Comparison of ENCODE assay signal across 15 mouse cellular contexts in the genomic region with DNA sequence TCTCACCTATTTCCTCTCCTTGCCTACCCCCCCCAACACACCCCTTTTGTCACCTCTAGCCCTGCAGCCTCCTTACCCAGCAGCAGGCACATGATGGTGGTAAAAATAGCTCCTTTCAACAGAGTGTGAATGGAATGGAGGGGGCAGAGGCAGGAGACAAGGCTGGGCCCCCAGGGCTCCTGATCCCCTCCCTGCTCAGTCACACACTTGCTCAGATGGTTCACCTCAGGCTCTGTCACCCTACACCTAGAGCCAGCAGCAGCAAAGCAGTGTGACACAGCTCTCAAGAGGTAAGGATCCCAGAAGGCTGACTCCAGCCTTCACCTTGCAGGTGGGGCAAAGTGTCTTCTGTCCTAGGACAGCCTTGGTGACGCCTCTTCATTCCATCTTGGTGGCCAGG. TPM values are rescaled to one million over a fixed set of nuclear protein-coding genes. Genes with fewer than 3 reads are reported as not detected.
DNase-seq lines count a peak whose midpoint lies in the region; ATAC-seq and TF ChIP-seq lines count a peak whose summit lies in the region.
"Had no signal": no experiment of that assay in that cellular context is flagged by ENCODE, and none has a peak within 500 bp of the region (broad histone marks: within the 10 kb centered on the region; RNA-seq: fewer than 3 reads in every experiment).

Doc2g (plus strand) TSS at position 202 of the 400 bp plus-strand sequence.

- intact Hi-C loops in left cerebral cortex, postnatal 25 days (cut with DNase I), result no loop called here

- no peak within 1 kb of the TSS for H3K4me2 ChIP-seq in hindbrain, embryonic 12.5 days (replicated peaks)
- H3K4me2 ChIP-seq in heart, postnatal 0 days (ENCODE audit: low read depth, low read length), result peak within 1 kb of the TSS; percentile 49
- H3K4me2 ChIP-seq: lung, embryonic 15.5 days had no signal

- TF ChIP-seq EP300 in ES-Bruce4 (IDR thresholded peaks at IDR 0.05; ENCODE audit: insufficient read depth, low read depth, low read length), result no peak
- TF ChIP-seq EP300 in heart, postnatal 0 days (IDR thresholded peaks at IDR 0.05; ENCODE audit: low read depth), result peak; percentile 71; the same call in 1 of the 2 replicates

- H3K9me3 ChIP-seq in hindbrain, embryonic 10.5 days, result no peaks in the 10 kb centered on the region
- no peaks in the 10 kb centered on the region for H3K9me3 ChIP-seq in hindbrain, embryonic 12.5 days (replicated peaks)
- H3K9me3 ChIP-seq in ES-Bruce4 (replicated peaks; ENCODE audit: control insufficient read depth, insufficient read depth, low read length, poor library complexity, severe bottlenecking), result no peaks in the 10 kb centered on the region
- no peaks in the 10 kb centered on the region for H3K9me3 ChIP-seq in heart, postnatal 0 days (replicated peaks; ENCODE audit: control insufficient read depth, low read length)
- H3K9me3 ChIP-seq: forebrain, embryonic 13.5 days; kidney, embryonic 15.5 days; lung, embryonic 15.5 days; megakaryocyte, embryonic 14.5 days had no signal

- TF ChIP-seq POLR2A in ES-Bruce4 (IDR thresholded peaks at IDR 0.05; ENCODE audit: insufficient read depth, low read length), result no peak

- no peak within 1 kb of the TSS for H3K9ac ChIP-seq in hindbrain, embryonic 12.5 days
- H3K9ac ChIP-seq in ES-Bruce4 (ENCODE audit: low read depth, poor library complexity, severe bottlenecking), result peak within 1 kb of the TSS; percentile 19; the same call in 1 of the 2 replicates
- peak within 1 kb of the TSS; percentile 31; the same call in 1 of the 2 replicates for H3K9ac ChIP-seq in heart, postnatal 0 days (replicated peaks; ENCODE audit: low read depth, low read length)
- H3K9ac ChIP-seq: kidney, embryonic 15.5 days; lung, embryonic 15.5 days had no signal

- TF ChIP-seq CTCF in ES-Bruce4 (IDR thresholded peaks at IDR 0.05; ENCODE audit: low read depth, low read length), result no peak
- TF ChIP-seq CTCF in heart, postnatal 0 days (IDR thresholded peaks at IDR 0.05; ENCODE audit: low read depth), result no peak

- no peak for ATAC-seq in hindbrain, embryonic 12.5 days (ENCODE audit: low FRiP score)
- ATAC-seq in heart, postnatal 0 days (ENCODE audit: insufficient read depth, low read depth), result peak; percentile 60
- ATAC-seq: forebrain, embryonic 13.5 days had no signal

- peaks cover 6% of the 10 kb centered on the region; the same call in 1 of the 2 replicates for H3K27me3 ChIP-seq in hindbrain, embryonic 10.5 days (ENCODE audit: insufficient read depth, poor library complexity, severe bottlenecking)
- peaks cover 3% of the 10 kb centered on the region; the same call in 1 of the 2 replicates for H3K27me3 ChIP-seq in hindbrain, embryonic 12.5 days
- no peaks in the 10 kb centered on the region for H3K27me3 ChIP-seq in ES-Bruce4 (ENCODE audit: control insufficient read depth, insufficient read depth, low read length, poor library complexity, severe bottlenecking)
- no peaks in the 10 kb centered on the region for H3K27me3 ChIP-seq in heart, postnatal 0 days (ENCODE audit: control insufficient read depth, insufficient read depth, low read length)
- H3K27me3 ChIP-seq: kidney, embryonic 15.5 days; lung, embryonic 15.5 days had no signal

- H3K4me1 ChIP-seq in hindbrain, embryonic 10.5 days (replicated peaks), result peaks cover 29% of the 10 kb centered on the region
- peaks cover 8% of the 10 kb centered on the region for H3K4me1 ChIP-seq in hindbrain, embryonic 12.5 days
- peaks cover 3% of the 10 kb centered on the region for H3K4me1 ChIP-seq in ES-Bruce4 (ENCODE audit: control insufficient read depth, insufficient read depth, low read length)
- peaks cover 39% of the 10 kb centered on the region for H3K4me1 ChIP-seq in heart, postnatal 0 days (ENCODE audit: control insufficient read depth, insufficient read depth)

- DNase-seq in hindbrain, embryonic 10.5 days (ENCODE audit: low spot score), result no peak
- DNase-seq in heart, adult 18-20 months, result peak; percentile 52 to 70
- DNase-seq in heart, postnatal 0 days (ENCODE audit: low spot score), result peak; percentile 70
- DNase-seq in urinary bladder, postnatal 25 days (ENCODE audit: low spot score), result no peak
- no peak for DNase-seq in left cerebral cortex, postnatal 25 days (ENCODE audit: low spot score in 2 of 2)
- no peak for DNase-seq in layer of hippocampus, adult 11-12 months (ENCODE audit: low spot score)
- DNase-seq: gastrocnemius, postnatal 25 days; right cerebral cortex, adult 18-20 months; thymus, postnatal 14 days had no signal

- peaks cover 35% of the 10 kb centered on the region for H3K36me3 ChIP-seq in hindbrain, embryonic 10.5 days
- H3K36me3 ChIP-seq in hindbrain, embryonic 12.5 days, result peaks cover 29% of the 10 kb centered on the region
- 0 out of 2 replicates have a peak, but pooled peaks cover 2% of the 10 kb centered on the region for H3K36me3 ChIP-seq in ES-Bruce4 (ENCODE audit: control insufficient read depth, insufficient read depth, low read length, poor library complexity, severe bottlenecking)
- peaks cover 25% of the 10 kb centered on the region for H3K36me3 ChIP-seq in heart, postnatal 0 days (replicated peaks; ENCODE audit: control insufficient read depth, insufficient read depth, low read length)

- no peak within 1 kb of the TSS for H3K4me3 ChIP-seq in hindbrain, embryonic 10.5 days
- H3K4me3 ChIP-seq in hindbrain, embryonic 12.5 days, result no peak within 1 kb of the TSS
- H3K4me3 ChIP-seq in ES-Bruce4 (ENCODE audit: low read depth, low read length), result peak within 1 kb of the TSS; percentile 34
- H3K4me3 ChIP-seq in heart, postnatal 0 days (ENCODE audit: low read depth, low read length), result peak within 1 kb of the TSS; percentile 25
- H3K4me3 ChIP-seq: forebrain, embryonic 13.5 days; kidney, embryonic 15.5 days; lung, embryonic 15.5 days; megakaryocyte, embryonic 14.5 days had no signal

- 75% methylated on average over 1 of the region's 1 CpGs for WGBS in hindbrain, embryonic 10.5 days
- WGBS in hindbrain, embryonic 12.5 days, result 86% methylated on average over 1 of the region's 1 CpGs
- 48% methylated on average over 1 of the region's 1 CpGs for WGBS in heart, postnatal 0 days

- 0 out of 2 replicates have a peak within 1 kb of the TSS, but pooled peaks have one; percentile 31 for H3K27ac ChIP-seq in hindbrain, embryonic 10.5 days
- H3K27ac ChIP-seq in hindbrain, embryonic 12.5 days, result no peak within 1 kb of the TSS
- H3K27ac ChIP-seq in ES-Bruce4 (ENCODE audit: insufficient read depth, low read length), result no peak within 1 kb of the TSS
- peak within 1 kb of the TSS; percentile 95 for H3K27ac ChIP-seq in heart, postnatal 0 days (ENCODE audit: low read depth)
- H3K27ac ChIP-seq: forebrain, embryonic 13.5 days; kidney, embryonic 15.5 days; lung, embryonic 15.5 days had no signal

RNA-seq across cellular contexts. Expression of gene Doc2g, which starts in this region (rescaled TPM):
- 3.0 and 3.8 TPM in 2 replicates for polyA plus RNA-seq in hindbrain, embryonic 10.5 days (2016; fragmentation: Nextera tagmentation; extraction: Ambion mirVana)
- 4.4 and 5.8 TPM in 2 replicates for polyA plus RNA-seq in hindbrain, embryonic 12.5 days (2016; fragmentation: Nextera tagmentation; extraction: Ambion mirVana)
- 2.9 and 3.6 TPM in 2 replicates for polyA plus RNA-seq in ES-Bruce4 (2011; ENCODE audit: insufficient read depth, insufficient read length, low read depth, missing spikeins)
- total RNA-seq in heart, adult 18-20 months (2021), result 100 to 1,000 TPM; 241 to 281 TPM
- total RNA-seq in heart, postnatal 0 days (2014; rRNA removed; ENCODE audit: low replicate concordance), result 158 and 202 TPM in 2 replicates
- 114 and 116 TPM in 2 replicates for polyA plus RNA-seq in heart, postnatal 0 days (2015; fragmentation: Nextera tagmentation; extraction: Ambion mirVana)
- 1 to 10 TPM; 4.4 to 5.1 TPM for total RNA-seq in left cerebral cortex, postnatal 25 days (2021)

Comparison
In these comparisons a context has a peak if more than half of its experiments do, and no peak if none do; other contexts are left out.
1. RNA of gene Doc2g (total RNA-seq): 241 to 281 TPM in heart, adult 18-20 months and 158 to 202 TPM in heart, postnatal 0 days; 4.4 to 5.1 TPM in left cerebral cortex, postnatal 25 days; every median in the first group is over 10 times any median in the second.
2. RNA of gene Doc2g (polyA plus RNA-seq): 114 to 116 TPM in heart, postnatal 0 days; 4.4 to 5.8 TPM in hindbrain, embryonic 12.5 days, 2.9 to 3.6 TPM in ES-Bruce4 and 3.0 to 3.8 TPM in hindbrain, embryonic 10.5 days; every median in the first group is over 10 times any median in the second.
3. H3K27ac ChIP-seq: peak in hindbrain, embryonic 10.5 days (single experiment) and heart, postnatal 0 days (single experiment); none in hindbrain, embryonic 12.5 days (single experiment) and ES-Bruce4 (single experiment).
4. DNase-seq: peak in heart, adult 18-20 months (2 of 2) and heart, postnatal 0 days (single experiment); none in hindbrain, embryonic 10.5 days (single experiment), urinary bladder, postnatal 25 days (single experiment), left cerebral cortex, postnatal 25 days (0 of 2) and layer of hippocampus, adult 11-12 months (single experiment).
5. H3K4me3 ChIP-seq: peak in ES-Bruce4 (single experiment) and heart, postnatal 0 days (single experiment); none in hindbrain, embryonic 10.5 days (single experiment) and hindbrain, embryonic 12.5 days (single experiment).